Mouse (Mus musculus): Measurements from ENCODE around the gene Stard10.

DNA sequence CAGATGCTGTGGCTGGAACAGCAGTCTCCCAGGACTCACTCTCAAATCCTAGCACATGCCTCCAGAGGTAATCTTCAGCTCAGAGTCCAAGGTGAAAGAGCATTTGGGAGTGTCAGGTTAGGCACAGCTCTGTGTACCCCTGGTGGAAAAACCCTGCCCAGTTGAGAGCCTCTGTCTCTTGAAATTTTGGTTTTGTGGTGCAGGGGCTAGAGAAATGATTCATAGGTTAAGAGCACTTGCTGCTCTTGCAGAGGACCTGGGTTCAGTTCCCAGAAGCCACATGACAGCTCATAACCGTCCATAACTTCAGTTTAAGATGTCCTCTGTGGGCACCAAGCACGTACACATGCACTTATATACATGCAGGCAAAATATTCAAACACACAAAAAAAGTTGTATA is 29.1 kb upstream of the Stard10 start:
- TF ChIP-seq CTCF (IDR thresholded peaks at IDR 0.05; ENCODE audit: control insufficient read depth, insufficient read depth, insufficient replicate concordance, low read depth, low read length) (no peak), POLR2A (IDR thresholded peaks at IDR 0.05; ENCODE audit: control insufficient read depth, low read depth, low read length) (no peak)
